Mouse (Mus musculus) ES-E14 (cell line): ENCODE measurements around the gene Zar1l.

ENCODE experiments used
- CHD2 ChIP-seq: IDR thresholded peaks from 2 replicates; pipeline ENCODE4 v1.6.1; 2014; ENCODE audit warnings: mild to moderate bottlenecking, low read depth, low read length, inconsistent platforms
- HCFC1 ChIP-seq: IDR thresholded peaks from 2 replicates; pipeline ENCODE4 v1.6.1; 2012; ENCODE audit warnings: low read length, inconsistent platforms, borderline replicate concordance; ENCODE audit not compliant: insufficient read depth
- MAFK ChIP-seq: IDR thresholded peaks from 2 replicates; pipeline ENCODE4 v1.6.1; 2014; ENCODE audit warnings: mild to moderate bottlenecking, low read depth, low read length, inconsistent platforms; ENCODE audit not compliant: insufficient read depth

DNA sequence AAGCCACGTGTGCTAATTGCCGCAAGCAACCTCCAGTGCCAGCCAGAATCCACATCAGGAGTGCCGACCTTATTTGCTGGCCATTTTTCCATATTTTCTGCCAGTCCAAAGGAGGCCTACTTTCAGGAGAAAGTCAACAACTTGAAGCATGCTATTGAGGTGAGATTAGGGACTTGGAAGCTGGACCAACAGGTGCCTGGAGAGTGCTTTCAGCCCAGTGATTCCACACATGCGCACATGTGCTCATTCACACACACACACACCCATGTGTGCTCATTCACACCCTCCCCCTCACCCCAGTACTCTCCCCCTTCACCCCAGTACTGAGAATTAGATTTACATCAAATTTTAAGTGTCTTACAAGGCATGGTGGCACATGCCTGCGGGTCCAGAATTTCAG is 49.0 kb upstream of the Zar1l start:
- TF ChIP-seq CHD2: no peak
- no peak for TF ChIP-seq MAFK
- no peak for TF ChIP-seq HCFC1
